Comparison of ENCODE assay signal across 8 mouse cellular contexts in genomic region chr14:25555291-25555781, GRCm38 (mm10).
DNase-seq lines count a peak whose midpoint lies in the region; ATAC-seq and TF ChIP-seq lines count a peak whose summit lies in the region.

No protein-coding gene starts in this region.

- no peaks in the 10 kb centered on the region for H3K36me3 ChIP-seq in kidney, embryonic 16.5 days (ENCODE audit: insufficient read depth, low read length)
- H3K36me3 ChIP-seq in hindbrain, embryonic 15.5 days = no peaks in the 10 kb centered on the region
- peaks cover 2% of the 10 kb centered on the region; the same call in 1 of the 2 replicates for H3K36me3 ChIP-seq in neural tube, embryonic 11.5 days (ENCODE audit: control insufficient read depth, insufficient read depth, low read length)

- WGBS in kidney, embryonic 16.5 days = 8% methylated on average over 10 of the region's 10 CpGs
- WGBS in hindbrain, embryonic 15.5 days = 10% methylated on average over 10 of the region's 10 CpGs
- WGBS in neural tube, embryonic 11.5 days = 14% methylated on average over 10 of the region's 10 CpGs

- no peaks in the 10 kb centered on the region for H3K27me3 ChIP-seq in kidney, embryonic 16.5 days (ENCODE audit: insufficient read depth, low read length)
- no peaks in the 10 kb centered on the region for H3K27me3 ChIP-seq in hindbrain, embryonic 15.5 days
- H3K27me3 ChIP-seq in neural tube, embryonic 11.5 days (ENCODE audit: control insufficient read depth, insufficient read depth, low read length) = no peaks in the 10 kb centered on the region

- peak overlapping the region; percentile 11; the same call in 1 of the 2 replicates for H3K4me2 ChIP-seq in kidney, embryonic 16.5 days (replicated peaks; ENCODE audit: low read depth, low read length)
- H3K4me2 ChIP-seq in hindbrain, embryonic 15.5 days = peak overlapping the region; percentile 16
- H3K4me2 ChIP-seq in neural tube, embryonic 11.5 days (ENCODE audit: low read depth) = no peak overlapping the region

- intact Hi-C loops in gastrocnemius, postnatal 36 days (cut with DNase I) = no loop called here

- TF ChIP-seq CTCF in layer of hippocampus, adult 2 months (conservative IDR thresholded peaks at IDR 0.05) = no peak

- H3K27ac ChIP-seq in kidney, embryonic 16.5 days (ENCODE audit: low read length) = peak overlapping the region; percentile 52
- H3K27ac ChIP-seq in hindbrain, embryonic 15.5 days (replicated peaks) = peak overlapping the region; percentile 77
- H3K27ac ChIP-seq in neural tube, embryonic 11.5 days (ENCODE audit: low read depth, low read length) = peak overlapping the region; percentile 42; the same call in 1 of the 2 replicates
- H3K27ac ChIP-seq in layer of hippocampus, adult 2 months = no peak overlapping the region

- no peaks in the 10 kb centered on the region for H3K9me3 ChIP-seq in kidney, embryonic 16.5 days (ENCODE audit: low read length)
- H3K9me3 ChIP-seq in hindbrain, embryonic 15.5 days = no peaks in the 10 kb centered on the region
- no peaks in the 10 kb centered on the region for H3K9me3 ChIP-seq in neural tube, embryonic 11.5 days (ENCODE audit: control insufficient read depth, low read length)

- ATAC-seq in kidney, embryonic 16.5 days (ENCODE audit: low FRiP score, low TSS enrichment) = peak; percentile 36; the same call in 1 of the 2 replicates
- 0 out of 2 replicates have a peak, but pooled peaks have one; percentile 27 for ATAC-seq in hindbrain, embryonic 15.5 days (ENCODE audit: low FRiP score, low read depth)
- no peak for ATAC-seq in neural tube, embryonic 11.5 days (ENCODE audit: insufficient read depth, low FRiP score, low TSS enrichment)

- H3K4me3 ChIP-seq in kidney, embryonic 16.5 days (ENCODE audit: low read length) = no peak overlapping the region
- H3K4me3 ChIP-seq in hindbrain, embryonic 15.5 days = no peak overlapping the region
- H3K4me3 ChIP-seq in neural tube, embryonic 11.5 days (ENCODE audit: low read depth, low read length) = no peak overlapping the region
- H3K4me3 ChIP-seq in layer of hippocampus, adult 2 months = no peak overlapping the region

- no peak for DNase-seq in kidney, adult 8-10 months
- DNase-seq in embryo, embryonic 10 days (ENCODE audit: low spot score) = peak; percentile 61
- peak; percentile 21 for DNase-seq in neural tube, embryonic 11.5 days (ENCODE audit: low spot score)
- no peak for DNase-seq in layer of hippocampus, adult 2 months (ENCODE audit: low spot score in 2 of 2)
- DNase-seq in gastrocnemius, postnatal 36 days = no peak
- DNase-seq in lung, postnatal 14 days = no peak

- H3K9ac ChIP-seq in kidney, embryonic 16.5 days (replicated peaks; ENCODE audit: low read length) = no peak overlapping the region
- peak overlapping the region; percentile 18; the same call in 1 of the 2 replicates for H3K9ac ChIP-seq in hindbrain, embryonic 15.5 days
- no peak overlapping the region for H3K9ac ChIP-seq in neural tube, embryonic 11.5 days (ENCODE audit: low read length)

- H3K4me1 ChIP-seq in kidney, embryonic 16.5 days (ENCODE audit: insufficient read depth, low read length) = peaks cover 75% of the 10 kb centered on the region
- peaks cover 68% of the 10 kb centered on the region for H3K4me1 ChIP-seq in hindbrain, embryonic 15.5 days (replicated peaks)
- H3K4me1 ChIP-seq in neural tube, embryonic 11.5 days (ENCODE audit: control insufficient read depth, insufficient read depth, low read length) = peaks cover 38% of the 10 kb centered on the region

Comparison
In these comparisons a context has a peak if more than half of its experiments do, and no peak if none do; other contexts are left out.
1. DNase-seq: peak in embryo, embryonic 10 days (single experiment) and neural tube, embryonic 11.5 days (single experiment); none in kidney, adult 8-10 months (0 of 2), layer of hippocampus, adult 2 months (0 of 2), gastrocnemius, postnatal 36 days (0 of 2) and lung, postnatal 14 days (single experiment).